Mouse (Mus musculus) G1E (cell line): ENCODE data around the gene Fkbp11.

Experiments used
- CTCF ChIP-seq: IDR thresholded peaks from 2 replicates; pipeline ENCODE4 v1.5.1; 2012; ENCODE audit warnings: low read depth, low read length, inconsistent platforms, mixed read lengths
- GATA1 ChIP-seq: IDR thresholded peaks from 2 replicates; pipeline ENCODE4 v1.6.1; 2012; ENCODE audit warnings: borderline replicate concordance, low read length, inconsistent platforms, mixed read lengths
- GATA2 ChIP-seq: IDR thresholded peaks from 2 replicates; pipeline ENCODE4 v1.6.1; 2012; ENCODE audit warnings: low read depth, low read length, inconsistent platforms, borderline replicate concordance
- POLR2AphosphoS5 ChIP-seq: IDR thresholded peaks from 2 replicates; pipeline ENCODE4 v1.6.1; 2012; ENCODE audit warnings: low read depth, low read length, inconsistent platforms; ENCODE audit not compliant: insufficient replicate concordance
- TAL1 ChIP-seq: conservative IDR thresholded peaks from 2 replicates; pipeline ENCODE4 v1.6.1; 2012; ENCODE audit warnings: low read depth, low read length, inconsistent platforms, mixed read lengths

DNA sequence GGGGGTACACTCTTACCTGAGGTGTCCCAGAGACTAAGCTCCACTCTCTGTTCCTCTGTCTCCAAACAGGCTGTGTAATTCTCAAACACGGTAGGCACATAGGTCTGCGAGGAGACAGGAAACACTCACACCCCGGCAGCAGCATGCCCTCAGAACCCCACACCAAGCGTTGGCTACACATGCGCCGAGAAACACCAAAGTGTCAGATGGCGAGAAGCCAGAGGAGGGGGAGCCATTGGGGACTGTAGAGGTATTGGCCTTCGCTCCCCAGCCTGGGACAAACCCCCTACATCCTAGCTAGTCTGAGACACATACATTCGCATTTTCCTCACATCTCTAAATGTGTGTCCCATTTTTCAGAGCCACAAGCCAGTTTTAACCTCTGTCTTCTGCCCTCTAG, 51.5 kb downstream of the Fkbp11 start:
- no peak for TF ChIP-seq CTCF
- no peak for TF ChIP-seq GATA1
- no peak for TF ChIP-seq POLR2AphosphoS5
- no peak for TF ChIP-seq TAL1
- TF ChIP-seq GATA2, result no peak
